Mouse (Mus musculus) E14TG2a.4 (cell line): ENCODE results near the gene Dctn1.

Experiments used
- CTCF ChIP-seq: conservative IDR thresholded peaks from 2 replicates; pipeline ENCODE4 v1.5.1; 2014; ENCODE audit warnings: low read length
- NANOG ChIP-seq: IDR thresholded peaks from 2 replicates; pipeline ENCODE4 v1.6.1; 2014; ENCODE audit warnings: borderline replicate concordance, low read length, mixed read lengths
- POU5F1 ChIP-seq: IDR thresholded peaks from 2 replicates; pipeline ENCODE4 v1.6.1; 2014; ENCODE audit warnings: low read length, borderline replicate concordance

DNA sequence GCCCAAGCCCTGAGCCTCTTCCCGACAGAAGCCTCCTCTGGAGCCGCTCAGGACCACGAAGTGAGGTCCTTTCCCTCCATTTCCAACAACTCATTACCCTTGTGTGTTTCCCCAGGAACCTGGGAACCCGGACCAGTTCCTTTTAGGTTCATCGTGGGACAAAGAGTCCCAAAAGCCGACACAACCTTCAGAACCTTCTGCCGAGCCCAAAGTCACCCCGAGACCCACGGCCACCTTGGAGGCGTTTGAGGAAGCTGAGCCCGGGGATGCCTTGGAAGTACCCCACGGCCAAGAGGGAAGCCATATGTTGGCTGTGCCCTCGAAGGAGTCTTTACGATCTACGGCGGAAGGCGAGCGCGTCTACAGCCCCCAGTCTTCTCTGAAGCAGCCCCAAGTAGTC, 4.3 kb upstream of the Dctn1 start:
- TF ChIP-seq CTCF, result no peak
- TF ChIP-seq POU5F1, result no peak
- TF ChIP-seq NANOG, result no peak
